Mouse (Mus musculus) liver, postnatal 0 days (tissue): Measurements from ENCODE around the gene Bspry.

Experiments used
- CTCF ChIP-seq: sonication (generic); IDR thresholded peaks from 2 replicates; pipeline ENCODE4 v1.5.1; 2016; ENCODE audit warnings: antibody characterized with exemption, low read depth
- EP300 ChIP-seq: IDR thresholded peaks from 2 replicates; pipeline ENCODE4 v1.6.1; 2016; ENCODE audit warnings: antibody characterized with exemption, low read depth, mild to moderate bottlenecking

- TF ChIP-seq CTCF (no peak), EP300 (no peak)
These were observed 37.2 kb downstream of the Bspry start for GRCm38 (mm10) chr4:62517046-62517445.
